Mouse (Mus musculus) midbrain, embryonic 11.5 days (tissue): ENCODE data around the gene Igfbp5. TPM values are rescaled to one million over a fixed set of nuclear protein-coding genes. Genes with fewer than 3 reads are reported as not detected.

Source experiments
- ATAC-seq: fragments of 200-750 bp; cut with Nextera tagmentation; 2 replicates; pipeline ENCODE4 v1.8.0; 2017; ENCODE audit warnings: moderate TSS enrichment, moderate library complexity; ENCODE audit not compliant: low FRiP score
- DNase-seq: peaks from one replicate; pipeline ENCODE4 v3.0.0; 2015; ENCODE audit warnings: low spot score; ENCODE audit errors: missing footprints
- H3K27ac ChIP-seq: fragments of 300-500 bp; sonication (generic); 2 replicates; pipeline ENCODE4 v1.5.1; 2014; ENCODE audit warnings: low read depth, low read length
- H3K27me3 ChIP-seq: fragments of 300-500 bp; sonication (generic); 2 replicates; pipeline ENCODE4 v1.6.1; 2014; ENCODE audit warnings: mild to moderate bottlenecking, low read length, moderate library complexity, mixed read lengths; ENCODE audit not compliant: control insufficient read depth, insufficient read depth
- H3K36me3 ChIP-seq: fragments of 300-500 bp; sonication (generic); 2 replicates; pipeline ENCODE4 v1.6.1; 2014; ENCODE audit warnings: mild to moderate bottlenecking, low read length, moderate library complexity, mixed read lengths; ENCODE audit not compliant: control insufficient read depth, insufficient read depth
- H3K4me1 ChIP-seq: fragments of 300-500 bp; sonication (generic); 2 replicates; pipeline ENCODE4 v1.6.1; 2014; ENCODE audit warnings: low read length; ENCODE audit not compliant: control insufficient read depth, insufficient read depth
- H3K4me2 ChIP-seq: fragments of 300-500 bp; sonication (generic); 2 replicates; pipeline ENCODE4 v1.6.1; 2014; ENCODE audit warnings: mild to moderate bottlenecking, moderate library complexity
- H3K4me3 ChIP-seq: fragments of 300-500 bp; sonication (generic); 2 replicates; pipeline ENCODE4 v1.5.1; 2014; ENCODE audit warnings: low read depth, low read length
- H3K9ac ChIP-seq: fragments of 300-500 bp; sonication (generic); 2 replicates; pipeline ENCODE4 v1.6.1; 2014; ENCODE audit warnings: low read length
- H3K9me3 ChIP-seq: fragments of 300-500 bp; sonication (generic); 2 replicates; pipeline ENCODE4 v1.6.1; 2016; ENCODE audit warnings: low read length; ENCODE audit not compliant: control insufficient read depth
- WGBS: fragments of 180-500 bp; shearing (Covaris S2); extraction: QIAGEN DNeasy Blood & Tissue Kit; methylation state at CpG from one replicate; pipeline ENCODE4 v1.1.7; 2014; 5-methylcytosine and 5-hydroxymethylcytosine counted together
- polyA plus RNA-seq: library from polyadenylated mRNA; unstranded; fragments of >200 nt; fragmentation: Nextera tagmentation; extraction: Ambion mirVana; gene quantifications from 2 replicates; pipeline ENCODE4 v1.2.1, GENCODE M21; 2014

Igfbp5 gene
- polyA plus RNA-seq, 1 experiment from 2014 or later, result 24.6 TPM

GRCm38 (mm10) chr1:72864272-72864671 is 10.4 kb downstream of the Igfbp5 start:
- 77% methylated on average over 3 of the region's 3 CpGs for WGBS
- Histone ChIP-seq H3K4me3 (no peak overlapping the region), H3K4me2 (no peak overlapping the region), H3K4me1 (peaks cover 5% of the 10 kb centered on the region; the same call in 1 of the 2 replicates), H3K27me3 (no peaks in the 10 kb centered on the region), H3K9ac (no peak overlapping the region), H3K36me3 (peaks cover 4% of the 10 kb centered on the region), H3K27ac (no peak overlapping the region), H3K9me3 (no peaks in the 10 kb centered on the region)
- DNase-seq, result no peak
- no peak for ATAC-seq

DNA sequence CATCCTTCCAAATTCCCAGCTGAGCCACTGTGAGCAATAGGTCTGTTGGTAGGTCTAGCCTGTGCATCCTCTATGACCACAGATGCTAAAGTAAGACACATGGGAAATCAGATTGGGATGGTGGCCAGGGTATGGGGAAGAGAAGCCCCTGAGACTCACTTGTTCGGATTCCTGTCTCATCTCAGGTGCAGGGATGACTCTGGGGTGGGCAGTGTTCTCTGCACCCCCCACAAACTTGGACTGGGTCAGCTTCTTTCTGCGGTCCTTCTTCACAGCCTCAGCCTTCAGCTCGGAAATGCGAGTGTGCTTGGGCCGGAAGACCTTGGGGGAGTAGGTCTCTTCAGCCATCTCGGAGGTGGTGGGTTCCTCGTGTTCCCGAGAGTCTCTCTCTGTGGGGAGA is 11.0 kb downstream of the Igfbp5 start:
- peaks cover 4% of the 10 kb centered on the region for H3K36me3 ChIP-seq
- no peaks in the 10 kb centered on the region for H3K27me3 ChIP-seq
- H3K27ac ChIP-seq, result no peak overlapping the region
- H3K4me1 ChIP-seq, result peaks cover 10% of the 10 kb centered on the region
- H3K9me3 ChIP-seq, result no peaks in the 10 kb centered on the region
- H3K4me3 ChIP-seq, result no peak overlapping the region
- 87% methylated on average over 8 of the region's 8 CpGs for WGBS
- DNase-seq (no peak), ATAC-seq (no peak)
- no peak overlapping the region for H3K4me2 ChIP-seq
- H3K9ac ChIP-seq, result no peak overlapping the region

GRCm38 (mm10) chr1:72862248-72862647 is 12.4 kb downstream of the Igfbp5 start:
- no peaks in the 10 kb centered on the region for H3K27me3 ChIP-seq
- no peak for ATAC-seq
- peaks cover 9% of the 10 kb centered on the region for H3K4me1 ChIP-seq
- no peak overlapping the region for H3K4me3 ChIP-seq
- H3K36me3 ChIP-seq, result peaks cover 4% of the 10 kb centered on the region
- H3K27ac ChIP-seq, result no peak overlapping the region
- H3K9ac ChIP-seq, result no peak overlapping the region
- no peak overlapping the region for H3K4me2 ChIP-seq
- H3K9me3 ChIP-seq, result no peaks in the 10 kb centered on the region
- DNase-seq, result no peak
- 91% methylated on average over 21 of the region's 21 CpGs for WGBS

DNA sequence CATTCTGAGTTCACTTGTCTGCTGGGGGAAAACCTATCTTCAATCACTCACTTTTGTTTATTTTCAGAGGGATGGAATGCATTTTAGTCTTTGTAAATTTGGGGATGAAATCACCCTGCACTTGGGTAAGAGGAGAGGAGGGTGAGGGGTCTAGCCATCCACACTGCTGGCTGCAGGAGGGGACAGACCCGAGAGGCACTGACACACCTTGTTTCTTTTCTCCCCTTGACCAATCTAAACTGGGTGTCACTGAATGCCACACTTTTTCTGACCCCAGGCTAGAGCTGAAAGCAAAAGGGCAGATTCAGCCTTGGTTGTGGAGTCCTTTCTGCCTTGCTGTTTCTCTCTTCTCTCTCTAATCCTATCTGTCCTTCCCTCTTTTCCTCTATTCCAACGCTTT is 13.0 kb downstream of the Igfbp5 start:
- no peaks in the 10 kb centered on the region for H3K27me3 ChIP-seq
- WGBS, result 74% methylated on average over 2 of the region's 2 CpGs
- ATAC-seq, result no peak
- no peak overlapping the region for H3K9ac ChIP-seq
- H3K4me3 ChIP-seq, result no peak overlapping the region
- H3K27ac ChIP-seq, result no peak overlapping the region
- peaks cover 4% of the 10 kb centered on the region for H3K36me3 ChIP-seq
- peaks cover 8% of the 10 kb centered on the region for H3K4me1 ChIP-seq
- DNase-seq, result no peak
- H3K9me3 ChIP-seq, result no peaks in the 10 kb centered on the region
- no peak overlapping the region for H3K4me2 ChIP-seq

- WGBS, result 74% methylated on average over 2 of the region's 2 CpGs
- no peak for DNase-seq
Measured at GRCm38 (mm10) chr1:72860502-72860901, 14.2 kb downstream of the Igfbp5 start.

DNA sequence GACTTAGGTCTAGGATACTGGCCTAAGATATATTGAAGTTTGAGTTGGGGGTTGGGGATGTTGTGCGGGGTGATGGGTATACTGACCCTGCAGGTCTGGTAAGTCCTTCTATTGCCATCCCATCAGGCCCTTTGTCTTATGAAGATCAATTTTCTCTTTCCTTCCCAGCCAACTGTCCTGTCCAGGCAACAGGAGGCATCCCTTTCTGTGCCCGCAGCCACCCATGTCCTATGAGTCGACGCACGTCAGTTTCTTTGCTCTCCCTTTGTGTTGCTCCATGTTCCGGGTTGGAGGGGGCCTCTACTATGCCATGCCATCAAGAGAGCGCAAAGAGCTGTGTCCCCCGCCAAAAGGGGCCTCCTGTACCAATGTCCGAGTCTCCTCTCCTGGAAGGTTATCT is 14.7 kb downstream of the Igfbp5 start:
- 90% methylated on average over 9 of the region's 9 CpGs for WGBS

More at GRCm38 (mm10) chr1:72860502-72860901, 14.2 kb downstream of the Igfbp5 start:
- Histone ChIP-seq H3K4me2 (no peak overlapping the region), H3K27me3 (no peaks in the 10 kb centered on the region), H3K4me1 (peaks cover 8% of the 10 kb centered on the region), H3K9ac (no peak overlapping the region), H3K4me3 (no peak overlapping the region), H3K9me3 (no peaks in the 10 kb centered on the region), H3K36me3 (peaks cover 4% of the 10 kb centered on the region), H3K27ac (no peak overlapping the region)
- no peak for ATAC-seq

GRCm38 (mm10) chr1:72858874-72859273 is 15.8 kb downstream of the Igfbp5 start:
- H3K36me3 ChIP-seq, result peaks cover 4% of the 10 kb centered on the region
- no peak overlapping the region for H3K9ac ChIP-seq
- no peak overlapping the region for H3K4me2 ChIP-seq
- no peak overlapping the region for H3K4me3 ChIP-seq
- H3K27ac ChIP-seq, result peak overlapping the region; percentile 60; the same call in 1 of the 2 replicates
- H3K4me1 ChIP-seq, result peaks cover 8% of the 10 kb centered on the region
- no peaks in the 10 kb centered on the region for H3K9me3 ChIP-seq
- no peak for DNase-seq
- ATAC-seq, result peak; percentile 77
- 11% methylated on average over 5 of the region's 5 CpGs for WGBS
- H3K27me3 ChIP-seq, result no peaks in the 10 kb centered on the region

More for the DNA sequence above, 14.7 kb downstream of the Igfbp5 start:
- ATAC-seq (no peak), DNase-seq (no peak)
- no peak overlapping the region for H3K9ac ChIP-seq
- H3K27me3 ChIP-seq, result no peaks in the 10 kb centered on the region
- H3K4me2 ChIP-seq, result no peak overlapping the region
- peaks cover 8% of the 10 kb centered on the region for H3K4me1 ChIP-seq
- no peak overlapping the region for H3K4me3 ChIP-seq
- H3K36me3 ChIP-seq, result peaks cover 4% of the 10 kb centered on the region
- no peak overlapping the region for H3K27ac ChIP-seq
- no peaks in the 10 kb centered on the region for H3K9me3 ChIP-seq

DNA sequence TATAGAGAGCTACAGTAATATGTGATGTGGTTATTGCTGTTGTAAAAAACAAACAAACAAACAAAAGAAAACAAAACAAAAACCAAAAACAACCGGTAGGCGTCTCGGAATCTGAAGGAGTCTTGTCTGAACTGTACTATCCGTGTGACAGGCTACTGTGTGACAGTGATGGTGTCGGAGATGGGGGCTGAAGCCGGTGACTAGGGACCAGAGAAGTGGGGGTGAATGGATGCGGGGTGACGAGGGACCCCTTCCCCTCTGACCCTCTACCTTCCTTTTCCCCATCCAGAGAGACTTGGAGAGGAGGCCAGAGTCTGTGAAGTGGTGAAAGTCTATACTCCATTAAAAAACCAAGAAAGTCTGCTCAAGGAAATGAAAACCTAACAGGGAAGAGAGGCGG is 16.4 kb downstream of the Igfbp5 start:
- no peak overlapping the region for H3K9ac ChIP-seq
- ATAC-seq (no peak; the same call in 1 of the 2 replicates), DNase-seq (no peak)
- H3K27ac ChIP-seq, result no peak overlapping the region; the same call in 1 of the 2 replicates
- no peak overlapping the region for H3K4me2 ChIP-seq
- peaks cover 4% of the 10 kb centered on the region for H3K36me3 ChIP-seq
- no peaks in the 10 kb centered on the region for H3K27me3 ChIP-seq
- WGBS, result 85% methylated on average over 9 of the region's 9 CpGs
- H3K9me3 ChIP-seq, result no peaks in the 10 kb centered on the region
- no peak overlapping the region for H3K4me3 ChIP-seq
- peaks cover 8% of the 10 kb centered on the region for H3K4me1 ChIP-seq

GRCm38 (mm10) chr1:72857631-72858030 is 17.1 kb downstream of the Igfbp5 start:
- 78% methylated on average over 5 of the region's 5 CpGs for WGBS
- peak; percentile 60 for DNase-seq
- peaks cover 4% of the 10 kb centered on the region for H3K36me3 ChIP-seq

More at GRCm38 (mm10) chr1:72857631-72858030, 17.1 kb downstream of the Igfbp5 start:
- H3K9me3 ChIP-seq, result no peaks in the 10 kb centered on the region
- no peak for ATAC-seq
- peaks cover 8% of the 10 kb centered on the region for H3K4me1 ChIP-seq
- H3K27me3 ChIP-seq, result no peaks in the 10 kb centered on the region
- no peak overlapping the region for H3K9ac ChIP-seq
- H3K4me3 ChIP-seq, result no peak overlapping the region
- H3K4me2 ChIP-seq, result no peak overlapping the region
- H3K27ac ChIP-seq, result no peak overlapping the region
